Mouse (Mus musculus): ENCODE results near the gene Fbn1. TPM values are rescaled to one million over a fixed set of nuclear protein-coding genes. Genes with fewer than 3 reads are reported as not detected.

Gene Fbn1
- total and polyA plus RNA-seq, 2 experiments from 2014 or later: 1.6 to 20.1 TPM

GRCm38 (mm10) chr2:125305671-125306070 is 202.1 kb downstream of the Fbn1 start:
- TF ChIP-seq CTCF (IDR thresholded peaks at IDR 0.05): no peak
- no peak overlapping the region for H3K9ac ChIP-seq (replicated peaks; ENCODE audit: low read length, poor library complexity, severe bottlenecking)
- H3K4me3 ChIP-seq (ENCODE audit: low read depth, low read length): no peak overlapping the region
- no peak overlapping the region for H3K27ac ChIP-seq (ENCODE audit: low read depth, low read length)
- peaks cover 40% of the 10 kb centered on the region for H3K36me3 ChIP-seq (ENCODE audit: insufficient read depth, low read length)
- H3K9me3 ChIP-seq (ENCODE audit: low read length): no peaks in the 10 kb centered on the region
- no peaks in the 10 kb centered on the region for H3K4me1 ChIP-seq (ENCODE audit: insufficient read depth, low read length)
- no peak for ATAC-seq (ENCODE audit: low FRiP score)
- WGBS: 88% methylated on average over 3 of the region's 3 CpGs
- no peaks in the 10 kb centered on the region for H3K27me3 ChIP-seq (ENCODE audit: insufficient read depth, low read length)
- DNase-seq (ENCODE audit: low spot score): no peak
- no peak overlapping the region for H3K4me2 ChIP-seq (ENCODE audit: low read depth, low read length, poor library complexity, severe bottlenecking)

- Histone ChIP-seq H3K4me3 (ENCODE audit: low read depth, low read length) (no peak overlapping the region), H3K9me3 (ENCODE audit: low read length) (no peaks in the 10 kb centered on the region), H3K9ac (replicated peaks; ENCODE audit: low read length, poor library complexity, severe bottlenecking) (no peak overlapping the region), H3K36me3 (ENCODE audit: insufficient read depth, low read length) (peaks cover 36% of the 10 kb centered on the region), H3K4me2 (ENCODE audit: low read depth, low read length, poor library complexity, severe bottlenecking) (no peak overlapping the region), H3K4me1 (ENCODE audit: insufficient read depth, low read length) (no peaks in the 10 kb centered on the region), H3K27ac (ENCODE audit: low read depth, low read length) (no peak overlapping the region), H3K27me3 (ENCODE audit: insufficient read depth, low read length) (no peaks in the 10 kb centered on the region)
- TF ChIP-seq CTCF (IDR thresholded peaks at IDR 0.05): no peak
- ATAC-seq (ENCODE audit: low FRiP score) (no peak), DNase-seq (ENCODE audit: low spot score) (no peak)
- WGBS: 93% methylated on average over 3 of the region's 3 CpGs
These were observed 203.0 kb downstream of the Fbn1 start for GRCm38 (mm10) chr2:125304746-125305145.

- WGBS: 81% methylated on average over 5 of the region's 5 CpGs
- peak; percentile 52 for TF ChIP-seq CTCF (IDR thresholded peaks at IDR 0.05)
- H3K9me3 ChIP-seq (ENCODE audit: low read length): no peaks in the 10 kb centered on the region
- no peak overlapping the region for H3K4me2 ChIP-seq (ENCODE audit: low read depth, low read length, poor library complexity, severe bottlenecking)
- peaks cover 27% of the 10 kb centered on the region for H3K36me3 ChIP-seq (ENCODE audit: insufficient read depth, low read length)
- H3K27me3 ChIP-seq (ENCODE audit: insufficient read depth, low read length): no peaks in the 10 kb centered on the region
- DNase-seq (ENCODE audit: low spot score) (no peak), ATAC-seq (ENCODE audit: low FRiP score) (no peak)
- H3K27ac ChIP-seq (ENCODE audit: low read depth, low read length): no peak overlapping the region
- no peak overlapping the region for H3K4me3 ChIP-seq (ENCODE audit: low read depth, low read length)
- H3K4me1 ChIP-seq (ENCODE audit: insufficient read depth, low read length): no peaks in the 10 kb centered on the region
- no peak overlapping the region for H3K9ac ChIP-seq (replicated peaks; ENCODE audit: low read length, poor library complexity, severe bottlenecking)
These were observed 203.9 kb downstream of the Fbn1 start for GRCm38 (mm10) chr2:125303764-125304384.

- 86% methylated on average over 8 of the region's 8 CpGs for WGBS
- Histone ChIP-seq H3K4me1 (ENCODE audit: insufficient read depth, low read length) (no peaks in the 10 kb centered on the region), H3K4me3 (ENCODE audit: low read depth, low read length) (no peak overlapping the region), H3K36me3 (ENCODE audit: insufficient read depth, low read length) (peaks cover 24% of the 10 kb centered on the region), H3K27ac (ENCODE audit: low read depth, low read length) (no peak overlapping the region), H3K9ac (replicated peaks; ENCODE audit: low read length, poor library complexity, severe bottlenecking) (no peak overlapping the region), H3K4me2 (ENCODE audit: low read depth, low read length, poor library complexity, severe bottlenecking) (no peak overlapping the region), H3K9me3 (ENCODE audit: low read length) (no peaks in the 10 kb centered on the region), H3K27me3 (ENCODE audit: insufficient read depth, low read length) (no peaks in the 10 kb centered on the region)
- no peak for DNase-seq (ENCODE audit: low spot score)
- TF ChIP-seq CTCF (IDR thresholded peaks at IDR 0.05): no peak
- ATAC-seq (ENCODE audit: low FRiP score): no peak
These were observed 205.2 kb downstream of the Fbn1 start for GRCm38 (mm10) chr2:125302625-125302924.

GRCm38 (mm10) chr2:125301877-125302624 is 205.7 kb downstream of the Fbn1 start:
- Histone ChIP-seq H3K4me2 (ENCODE audit: low read depth, low read length, poor library complexity, severe bottlenecking) (no peak overlapping the region), H3K27me3 (ENCODE audit: insufficient read depth, low read length) (no peaks in the 10 kb centered on the region), H3K9ac (replicated peaks; ENCODE audit: low read length, poor library complexity, severe bottlenecking) (no peak overlapping the region), H3K4me3 (ENCODE audit: low read depth, low read length) (no peak overlapping the region), H3K4me1 (ENCODE audit: insufficient read depth, low read length) (no peaks in the 10 kb centered on the region), H3K9me3 (ENCODE audit: low read length) (no peaks in the 10 kb centered on the region), H3K27ac (ENCODE audit: low read depth, low read length) (no peak overlapping the region), H3K36me3 (ENCODE audit: insufficient read depth, low read length) (peaks cover 24% of the 10 kb centered on the region)
- DNase-seq (ENCODE audit: low spot score) (no peak), ATAC-seq (ENCODE audit: low FRiP score) (no peak)
- no peak for TF ChIP-seq CTCF (IDR thresholded peaks at IDR 0.05)
- WGBS: 51% methylated on average over 9 of the region's 9 CpGs

- no peak for TF ChIP-seq CTCF (IDR thresholded peaks at IDR 0.05)
- DNase-seq (ENCODE audit: low spot score) (no peak), ATAC-seq (ENCODE audit: low FRiP score) (no peak)
- Histone ChIP-seq H3K36me3 (ENCODE audit: insufficient read depth, low read length) (peaks cover 16% of the 10 kb centered on the region), H3K9ac (replicated peaks; ENCODE audit: low read length, poor library complexity, severe bottlenecking) (no peak overlapping the region), H3K27me3 (ENCODE audit: insufficient read depth, low read length) (no peaks in the 10 kb centered on the region), H3K4me3 (ENCODE audit: low read depth, low read length) (no peak overlapping the region), H3K9me3 (ENCODE audit: low read length) (no peaks in the 10 kb centered on the region), H3K4me1 (ENCODE audit: insufficient read depth, low read length) (no peaks in the 10 kb centered on the region), H3K4me2 (ENCODE audit: low read depth, low read length, poor library complexity, severe bottlenecking) (no peak overlapping the region), H3K27ac (ENCODE audit: low read depth, low read length) (no peak overlapping the region)
- WGBS: 94% methylated on average over 1 of the region's 1 CpGs
These were observed 209.0 kb downstream of the Fbn1 start for GRCm38 (mm10) chr2:125298841-125299240.

Data from midbrain, postnatal 0 days (tissue).